Comparison of ENCODE assay signal across 8 mouse cellular contexts in the genomic region with DNA sequence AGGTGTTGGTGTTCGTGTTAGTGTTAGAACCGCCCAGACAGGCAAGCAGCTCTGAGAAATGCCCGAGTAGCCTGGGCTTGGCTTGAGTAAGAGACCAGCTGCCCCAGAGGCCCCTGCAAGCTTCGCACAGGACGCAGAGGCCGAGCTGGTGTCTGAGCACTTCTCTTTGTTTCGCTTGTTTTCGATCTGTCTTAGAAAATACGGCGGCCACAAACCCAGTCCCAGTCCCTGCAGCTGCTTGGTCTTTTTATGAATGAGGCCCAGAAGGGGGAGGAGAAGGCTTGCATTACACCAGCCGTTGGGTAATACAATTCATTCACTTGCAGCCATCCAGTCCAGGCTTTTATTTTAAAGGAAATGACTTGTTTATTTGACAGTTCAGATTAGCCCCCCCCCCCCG.
DNase-seq lines count a peak whose midpoint lies in the region; ATAC-seq lines count a peak whose summit lies in the region.

No protein-coding gene starts in this region.

- peaks cover 34% of the 10 kb centered on the region for H3K4me1 ChIP-seq in forebrain, embryonic 16.5 days (replicated peaks; ENCODE audit: control insufficient read depth, insufficient read depth, low read length)

- peak overlapping the region; percentile 45 for H3K9ac ChIP-seq in forebrain, embryonic 16.5 days (replicated peaks; ENCODE audit: low read depth, low read length)

- no peaks in the 10 kb centered on the region for H3K36me3 ChIP-seq in forebrain, embryonic 16.5 days (ENCODE audit: control insufficient read depth, insufficient read depth)

- peak overlapping the region; percentile 85 for H3K27ac ChIP-seq in forebrain, embryonic 16.5 days (ENCODE audit: low read length)

- no peaks in the 10 kb centered on the region for H3K27me3 ChIP-seq in forebrain, embryonic 16.5 days (replicated peaks; ENCODE audit: control insufficient read depth, insufficient read depth, low read length)

- ATAC-seq in CD4-positive, CD25-positive, alpha-beta regulatory T cell, adult 4 months, result peak; percentile 41
- ATAC-seq in forebrain, embryonic 16.5 days, result peak; percentile 94
- peak; percentile 58 for ATAC-seq in megakaryocyte, adult 5-6 weeks (ENCODE audit: poor library complexity, severe bottlenecking)

- DNase-seq in T-cell, adult 2 months (ENCODE audit: low spot score), result peak; percentile 27
- peak; percentile 56 for DNase-seq in heart, postnatal 4 days
- DNase-seq in layer of hippocampus, postnatal 36 days, result peak; percentile 50 to 64
- DNase-seq in spleen, postnatal 36 days (ENCODE audit: low spot score in 2 of 2), result peak; percentile 14 to 33
- DNase-seq in cerebellum, postnatal 36 days, result no peak

- H3K9me3 ChIP-seq in forebrain, embryonic 16.5 days (ENCODE audit: control insufficient read depth, low read length), result no peaks in the 10 kb centered on the region

- peak overlapping the region; percentile 25 for H3K4me2 ChIP-seq in forebrain, embryonic 16.5 days (ENCODE audit: low read length)

- no peak overlapping the region; the same call in 1 of the 2 replicates for H3K4me3 ChIP-seq in forebrain, embryonic 16.5 days (replicated peaks; ENCODE audit: low read length)

- WGBS in forebrain, embryonic 16.5 days, result 1% methylated on average over 12 of the region's 12 CpGs

Comparison
In these comparisons a context has a peak if more than half of its experiments do, and no peak if none do; other contexts are left out.
1. ATAC-seq: peak in every context shown above with its lines; median percentile 94 in forebrain, embryonic 16.5 days; 58 in megakaryocyte, adult 5-6 weeks; 41 in CD4-positive, CD25-positive, alpha-beta regulatory T cell, adult 4 months.
2. DNase-seq: peak in T-cell, adult 2 months (single experiment), heart, postnatal 4 days (single experiment), layer of hippocampus, postnatal 36 days (2 of 2) and spleen, postnatal 36 days (2 of 2); none in cerebellum, postnatal 36 days (0 of 2).